Mouse (Mus musculus): ENCODE data around the gene Nphp1.

DNA sequence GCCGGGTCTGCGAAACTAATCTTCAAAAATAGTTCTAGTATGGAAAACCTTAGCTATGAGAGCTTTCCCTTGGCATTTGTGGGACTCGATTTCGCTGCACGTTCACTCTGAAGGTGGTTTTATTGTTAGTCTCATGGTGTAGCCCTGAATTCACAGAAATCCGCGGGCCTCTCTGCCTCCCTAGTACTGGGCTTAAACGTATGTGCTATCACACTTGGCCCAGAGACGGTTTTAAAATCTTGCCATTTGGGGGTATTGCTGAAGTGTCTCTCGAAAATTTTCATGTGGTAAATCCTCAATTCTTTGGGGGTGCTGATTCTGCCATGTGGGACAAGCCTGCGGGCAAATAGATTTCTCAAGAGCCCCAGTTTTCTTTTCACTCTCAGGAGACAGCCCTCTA lies 441 bp upstream of the Nphp1 start:
- TF ChIP-seq ETS1 (conservative IDR thresholded peaks at IDR 0.05; ENCODE audit: low read depth, low read length), result no peak
- no peak for TF ChIP-seq JUN (IDR thresholded peaks at IDR 0.05; ENCODE audit: insufficient read depth, low read depth, low read length)
- TF ChIP-seq JUND (conservative IDR thresholded peaks at IDR 0.05; ENCODE audit: low read depth, low read length), result no peak
- no peak for TF ChIP-seq MAX (IDR thresholded peaks at IDR 0.05; ENCODE audit: low read length)
- no peak for TF ChIP-seq ZKSCAN1 (IDR thresholded peaks at IDR 0.05; ENCODE audit: borderline replicate concordance, low read depth, low read length)
- no peak for TF ChIP-seq E2F4 (IDR thresholded peaks at IDR 0.05; ENCODE audit: insufficient replicate concordance, low read depth, low read length)
- TF ChIP-seq MAZ (IDR thresholded peaks at IDR 0.05; ENCODE audit: low read depth, low read length), result no peak
- TF ChIP-seq EP300 (IDR thresholded peaks at IDR 0.05; ENCODE audit: low read length), result no peak
- no peak for TF ChIP-seq CTCF (conservative IDR thresholded peaks at IDR 0.05 in 1 of 2, IDR thresholded peaks at IDR 0.05 in 1 of 2; ENCODE audit: low read depth in 2 of 2, low read length in 2 of 2)
